Mouse (Mus musculus) liver, adult (tissue): ENCODE results near the gene Zfp618.

Source experiments
- GATA4 ChIP-seq: IDR thresholded peaks from 2 replicates; pipeline ENCODE4 v1.6.1; 2014; ENCODE audit warnings: mild to moderate bottlenecking, low read length; ENCODE audit not compliant: insufficient replicate concordance

Zfp618 gene

GRCm38 (mm10) chr4:63129891-63130624 lies 164.7 kb downstream of the Zfp618 start:
- TF ChIP-seq GATA4, result no peak

- TF ChIP-seq GATA4, result no peak
Observed at GRCm38 (mm10) chr4:63147268-63147667, 181.9 kb downstream of the Zfp618 start.

GRCm38 (mm10) chr4:63151127-63151526 lies 185.8 kb downstream of the Zfp618 start:
- TF ChIP-seq GATA4, result no peak

- TF ChIP-seq GATA4, result no peak
Observed at GRCm38 (mm10) chr4:63154028-63154427, 188.7 kb downstream of the Zfp618 start.

- TF ChIP-seq GATA4, result no peak
Observed at GRCm38 (mm10) chr4:63154699-63155098, 189.3 kb downstream of the Zfp618 start, which contains the start of gene Ambp. Gene Ambp, minus strand, starts transcription at chr4:63154799.

GRCm38 (mm10) chr4:63155596-63155995 lies 190.2 kb downstream of the Zfp618 start:
- no peak for TF ChIP-seq GATA4

GRCm38 (mm10) chr4:63156726-63157634 lies 191.6 kb downstream of the Zfp618 start:
- no peak for TF ChIP-seq GATA4

GRCm38 (mm10) chr4:63158192-63158591 lies 192.8 kb downstream of the Zfp618 start:
- no peak for TF ChIP-seq GATA4

GRCm38 (mm10) chr4:63158961-63159592 lies 193.7 kb downstream of the Zfp618 start:
- no peak for TF ChIP-seq GATA4

GRCm38 (mm10) chr4:63165636-63166035 lies 200.3 kb downstream of the Zfp618 start:
- no peak for TF ChIP-seq GATA4

GRCm38 (mm10) chr4:63166323-63166722 lies 200.9 kb downstream of the Zfp618 start:
- TF ChIP-seq GATA4, result no peak

GRCm38 (mm10) chr4:63170061-63170460 lies 204.7 kb downstream of the Zfp618 start:
- no peak for TF ChIP-seq GATA4

GRCm38 (mm10) chr4:63171122-63171521 lies 205.7 kb downstream of the Zfp618 start:
- TF ChIP-seq GATA4, result no peak

GRCm38 (mm10) chr4:63171969-63172685 lies 206.8 kb downstream of the Zfp618 start, which contains the start of gene Kif12:
Gene Kif12, minus strand, starts transcription at chr4:63172131.
- TF ChIP-seq GATA4, result no peak

- no peak for TF ChIP-seq GATA4
Observed at GRCm38 (mm10) chr4:63181556-63181955, 216.2 kb downstream of the Zfp618 start.
